Mouse (Mus musculus) embryonic facial prominence, embryonic 14.5 days (tissue): ENCODE data around the gene Cdx2. TPM values are rescaled to one million over a fixed set of nuclear protein-coding genes. Genes with fewer than 3 reads are reported as not detected.

ENCODE experiments used
- ATAC-seq: fragments of 200-750 bp; cut with Nextera tagmentation; 2 replicates; pipeline ENCODE4 v1.8.0; 2017; ENCODE audit warnings: low read depth, moderate number of reproducible peaks, moderate TSS enrichment
- DNase-seq: peaks from one replicate; pipeline ENCODE4 v3.0.0-alpha.2; 2015; ENCODE audit warnings: low spot score
- H3K27ac ChIP-seq: fragments of 300-500 bp; sonication (generic); replicated peaks from 2 replicates; pipeline ENCODE4 v1.5.1; 2014; ENCODE audit warnings: low read depth, mild to moderate bottlenecking, low read length, moderate library complexity
- H3K27me3 ChIP-seq: fragments of 300-500 bp; sonication (generic); replicated peaks from 2 replicates; pipeline ENCODE4 v1.6.1; 2014; ENCODE audit warnings: low read length; ENCODE audit not compliant: control insufficient read depth, insufficient read depth
- H3K36me3 ChIP-seq: fragments of 300-500 bp; sonication (generic); 2 replicates; pipeline ENCODE4 v1.6.1; 2014; ENCODE audit warnings: low read length, mixed read lengths; ENCODE audit not compliant: control insufficient read depth, insufficient read depth
- H3K4me1 ChIP-seq: fragments of 300-500 bp; sonication (generic); 2 replicates; pipeline ENCODE4 v1.6.1; 2014; ENCODE audit warnings: antibody characterized with exemption, low read length; ENCODE audit not compliant: control insufficient read depth, insufficient read depth
- H3K4me2 ChIP-seq: fragments of 300-500 bp; sonication (generic); 2 replicates; pipeline ENCODE4 v1.6.1; 2014; ENCODE audit warnings: low read depth, mild to moderate bottlenecking, low read length, moderate library complexity, mixed read lengths
- H3K4me3 ChIP-seq: fragments of 300-500 bp; sonication (generic); 2 replicates; pipeline ENCODE4 v1.5.1; 2014; ENCODE audit warnings: low read depth, mild to moderate bottlenecking, low read length
- H3K9ac ChIP-seq: fragments of 300-500 bp; sonication (generic); 2 replicates; pipeline ENCODE4 v1.6.1; 2014; ENCODE audit warnings: low read depth, mild to moderate bottlenecking, low read length, moderate library complexity, mixed read lengths
- H3K9me3 ChIP-seq: fragments of 300-500 bp; sonication (generic); 2 replicates; pipeline ENCODE4 v1.6.1; 2016; ENCODE audit warnings: low read length; ENCODE audit not compliant: control insufficient read depth
- WGBS: fragments of 180-500 bp; shearing (Covaris S2); extraction: QIAGEN DNeasy Blood & Tissue Kit; methylation state at CpG from one replicate; pipeline ENCODE4 v1.1.7; 2014; 5-methylcytosine and 5-hydroxymethylcytosine counted together
- polyA plus RNA-seq: library from polyadenylated mRNA; unstranded; fragments of >200 nt; fragmentation: Nextera tagmentation; extraction: Ambion mirVana; gene quantifications from 2 replicates; pipeline ENCODE4 v1.2.1, GENCODE M21; 2014

Cdx2 gene
- polyA plus RNA-seq, 1 experiment from 2014 or later, result not detected

DNA sequence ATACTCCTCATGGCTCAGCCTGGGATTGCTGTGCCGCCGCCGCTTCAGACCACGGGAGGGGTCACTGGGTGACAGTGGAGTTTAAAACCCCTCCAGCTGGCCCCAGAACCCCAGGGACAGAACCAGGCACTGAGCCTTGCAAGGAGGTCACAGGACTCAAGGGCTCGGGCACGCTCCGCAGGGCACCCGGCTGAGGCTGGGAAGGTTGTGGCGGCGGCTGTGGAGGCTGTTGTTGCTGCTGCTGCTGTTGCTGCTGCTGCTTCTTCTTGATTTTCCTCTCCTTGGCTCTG is 5.3 kb downstream of the Cdx2 start:
- no peaks in the 10 kb centered on the region for H3K9me3 ChIP-seq
- no peak overlapping the region for H3K4me2 ChIP-seq
- no peak overlapping the region for H3K4me3 ChIP-seq
- 2% methylated on average over 10 of the region's 10 CpGs for WGBS
- ATAC-seq, result no peak
- peaks cover 100% of the 10 kb centered on the region for H3K27me3 ChIP-seq
- H3K9ac ChIP-seq, result no peak overlapping the region
- peaks cover 5% of the 10 kb centered on the region; the same call in 1 of the 2 replicates for H3K4me1 ChIP-seq
- DNase-seq, result no peak
- H3K27ac ChIP-seq, result no peak overlapping the region
- H3K36me3 ChIP-seq, result no peaks in the 10 kb centered on the region

DNA sequence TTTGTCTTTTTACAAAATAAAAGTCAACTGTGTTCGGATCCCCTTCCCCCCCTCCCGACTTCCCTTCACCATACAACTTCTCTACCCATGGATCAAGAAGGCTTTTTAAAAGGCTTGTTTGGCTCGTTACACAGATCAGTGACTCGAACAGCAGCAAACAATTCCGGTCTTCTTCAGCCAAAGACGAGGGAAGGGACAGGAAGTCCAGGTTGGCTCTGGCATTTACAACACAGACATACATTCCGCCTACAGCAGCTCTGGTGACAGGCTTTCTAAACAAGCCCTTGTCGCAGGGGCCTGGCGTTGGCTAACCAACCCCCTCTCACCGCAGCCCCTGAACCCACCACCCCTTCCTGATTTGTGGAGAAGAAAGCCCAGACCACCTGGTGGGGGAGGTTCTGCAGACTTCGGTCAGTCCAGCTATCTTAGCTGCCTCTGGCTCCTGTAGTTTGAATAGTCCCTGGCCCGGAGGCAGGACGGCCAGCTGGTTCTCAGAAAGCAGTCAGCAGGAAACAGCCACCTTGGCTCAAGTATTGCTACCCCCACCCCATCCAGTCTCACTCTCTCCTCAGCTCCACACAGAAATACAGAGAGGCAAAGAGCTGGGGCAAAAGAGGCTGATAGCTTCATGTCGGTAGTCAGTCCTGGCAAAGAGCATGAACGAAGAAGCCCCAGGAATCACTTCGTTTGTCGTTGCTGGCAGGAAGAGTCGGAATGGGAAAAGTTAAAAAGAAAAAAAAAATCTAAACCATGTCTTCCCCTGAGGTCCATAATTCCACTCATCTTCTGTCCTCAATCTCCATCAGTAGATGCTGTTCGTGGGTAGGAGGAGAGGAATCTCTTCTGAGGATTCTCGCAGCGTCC is 5.9 kb downstream of the Cdx2 start:
- Histone ChIP-seq H3K36me3 (no peaks in the 10 kb centered on the region), H3K9me3 (no peaks in the 10 kb centered on the region), H3K4me3 (no peak overlapping the region), H3K27me3 (peaks cover 100% of the 10 kb centered on the region), H3K4me1 (peaks cover 5% of the 10 kb centered on the region; the same call in 1 of the 2 replicates), H3K4me2 (no peak overlapping the region), H3K27ac (no peak overlapping the region), H3K9ac (no peak overlapping the region)
- ATAC-seq (no peak), DNase-seq (no peak)
- 1% methylated on average over 21 of the region's 21 CpGs for WGBS

- Histone ChIP-seq H3K27ac (no peak overlapping the region), H3K4me1 (peaks cover 5% of the 10 kb centered on the region; the same call in 1 of the 2 replicates), H3K9ac (no peak overlapping the region), H3K27me3 (peaks cover 98% of the 10 kb centered on the region), H3K4me3 (peak overlapping the region; percentile 25; the same call in 1 of the 2 replicates), H3K36me3 (no peaks in the 10 kb centered on the region), H3K4me2 (peak overlapping the region; percentile 36; the same call in 1 of the 2 replicates), H3K9me3 (no peaks in the 10 kb centered on the region)
- ATAC-seq (no peak), DNase-seq (no peak)
- 0% methylated on average over 4 of the region's 4 CpGs for WGBS
Observed at GRCm38 (mm10) chr5:147300001-147300363, 7.1 kb downstream of the Cdx2 start.

- peaks cover 5% of the 10 kb centered on the region; the same call in 1 of the 2 replicates for H3K4me1 ChIP-seq
Observed at GRCm38 (mm10) chr5:147299255-147300000, 7.6 kb downstream of the Cdx2 start.

GRCm38 (mm10) chr5:147297249-147297648 is 9.8 kb downstream of the Cdx2 start:
- peaks cover 98% of the 10 kb centered on the region for H3K27me3 ChIP-seq
- no peak overlapping the region for H3K4me2 ChIP-seq
- no peak overlapping the region for H3K27ac ChIP-seq
- H3K36me3 ChIP-seq, result no peaks in the 10 kb centered on the region
- 46% methylated on average over 5 of the region's 5 CpGs for WGBS
- H3K4me3 ChIP-seq, result no peak overlapping the region
- DNase-seq (no peak), ATAC-seq (no peak)
- peaks cover 5% of the 10 kb centered on the region; the same call in 1 of the 2 replicates for H3K4me1 ChIP-seq
- no peak overlapping the region for H3K9ac ChIP-seq
- no peaks in the 10 kb centered on the region for H3K9me3 ChIP-seq

More at GRCm38 (mm10) chr5:147299255-147300000, 7.6 kb downstream of the Cdx2 start:
- no peaks in the 10 kb centered on the region for H3K9me3 ChIP-seq
- no peak overlapping the region for H3K9ac ChIP-seq
- H3K36me3 ChIP-seq, result no peaks in the 10 kb centered on the region
- H3K4me2 ChIP-seq, result peak overlapping the region; percentile 36
- peak; percentile 71 for DNase-seq
- peaks cover 98% of the 10 kb centered on the region for H3K27me3 ChIP-seq
- H3K27ac ChIP-seq, result no peak overlapping the region
- peak; percentile 78 for ATAC-seq
- peak overlapping the region; percentile 25 for H3K4me3 ChIP-seq
- under 1% methylated on average over 34 of the region's 41 CpGs for WGBS

- H3K36me3 ChIP-seq, result no peaks in the 10 kb centered on the region
- H3K4me2 ChIP-seq, result no peak overlapping the region
- no peak for DNase-seq
- peaks cover 79% of the 10 kb centered on the region for H3K27me3 ChIP-seq
- H3K9ac ChIP-seq, result no peak overlapping the region
- ATAC-seq, result no peak
- H3K4me3 ChIP-seq, result no peak overlapping the region
- no peaks in the 10 kb centered on the region for H3K4me1 ChIP-seq
- WGBS, result 16% methylated on average over 12 of the region's 20 CpGs
- H3K9me3 ChIP-seq, result no peaks in the 10 kb centered on the region
- no peak overlapping the region for H3K27ac ChIP-seq
Observed at GRCm38 (mm10) chr5:147294121-147294520, 12.9 kb downstream of the Cdx2 start.

DNA sequence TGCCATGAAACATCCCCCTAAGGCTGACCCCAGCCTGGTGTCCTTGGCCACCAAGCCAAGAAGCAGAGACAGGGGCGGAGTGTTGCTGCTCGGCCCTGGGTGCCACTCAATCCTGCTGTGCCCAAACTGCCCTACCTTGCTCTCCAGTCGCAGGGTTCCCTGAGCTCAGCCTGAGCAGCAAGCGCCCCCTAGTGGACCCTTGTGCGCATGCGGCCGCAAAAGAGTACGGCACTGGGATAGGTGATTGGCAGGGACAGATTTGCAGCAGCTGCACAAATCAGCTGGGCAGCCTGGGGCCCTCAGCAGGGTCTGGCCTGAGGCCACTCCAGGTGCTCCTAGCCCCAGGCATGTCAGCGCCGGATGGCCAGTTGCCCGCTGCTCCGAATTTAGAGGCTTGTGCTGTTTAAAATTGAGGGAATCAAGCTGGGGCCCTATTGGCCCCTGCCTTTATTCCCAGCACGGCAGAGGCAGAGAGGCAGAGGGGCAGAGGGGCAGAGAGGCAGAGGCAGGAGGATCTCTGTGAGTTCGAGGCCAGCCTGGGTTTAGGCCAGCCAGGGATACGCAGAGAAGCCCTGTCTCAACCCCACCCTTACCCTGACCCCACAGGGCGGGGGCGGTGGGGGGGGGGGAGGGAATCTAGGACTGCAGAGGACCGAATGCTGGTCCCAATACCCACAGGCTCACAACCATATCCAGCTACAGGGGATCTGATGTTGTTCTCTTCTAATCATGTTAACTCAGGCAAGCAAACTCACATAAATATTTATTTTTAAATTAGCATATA is 13.8 kb downstream of the Cdx2 start:
- Histone ChIP-seq H3K4me1 (no peaks in the 10 kb centered on the region), H3K4me3 (no peak overlapping the region), H3K36me3 (no peaks in the 10 kb centered on the region), H3K27me3 (peaks cover 71% of the 10 kb centered on the region), H3K9me3 (no peaks in the 10 kb centered on the region), H3K9ac (no peak overlapping the region), H3K4me2 (no peak overlapping the region), H3K27ac (no peak overlapping the region)
- peak; percentile 83 for DNase-seq
- peak; percentile 86 for ATAC-seq
- WGBS, result 10% methylated on average over 12 of the region's 18 CpGs

GRCm38 (mm10) chr5:147292506-147293120 is 14.5 kb downstream of the Cdx2 start:
- Histone ChIP-seq H3K27me3 (peaks cover 64% of the 10 kb centered on the region), H3K4me2 (no peak overlapping the region), H3K9me3 (no peaks in the 10 kb centered on the region), H3K36me3 (no peaks in the 10 kb centered on the region), H3K4me1 (no peaks in the 10 kb centered on the region), H3K4me3 (no peak overlapping the region), H3K9ac (no peak overlapping the region), H3K27ac (no peak overlapping the region)
- WGBS, result 36% methylated on average over 13 of the region's 13 CpGs
- DNase-seq (no peak), ATAC-seq (no peak)
